Mouse (Mus musculus): ENCODE data around the gene Htr7.

Htr7 gene

GRCm38 (mm10) chr19:36057231-36057811 lies at the start of gene Htr7:
Htr7 (minus strand) TSS chr19:36057507.
- peak; percentile 54 for DNase-seq (ENCODE audit: low read depth, low spot score)

- no peak for DNase-seq (ENCODE audit: low read depth, low spot score)
Measured at GRCm38 (mm10) chr19:36103909-36104308, 46.6 kb upstream of the Htr7 start.

GRCm38 (mm10) chr19:36098916-36099315 lies 41.6 kb upstream of the Htr7 start:
- no peak for DNase-seq (ENCODE audit: low read depth, low spot score)

- DNase-seq (ENCODE audit: low read depth, low spot score), result no peak
Measured at GRCm38 (mm10) chr19:36098265-36098664, 41.0 kb upstream of the Htr7 start.

GRCm38 (mm10) chr19:36097194-36097593 lies 39.9 kb upstream of the Htr7 start:
- no peak for DNase-seq (ENCODE audit: low read depth, low spot score)

GRCm38 (mm10) chr19:36090781-36091180 lies 33.5 kb upstream of the Htr7 start:
- DNase-seq (ENCODE audit: low read depth, low spot score), result peak; percentile 41

GRCm38 (mm10) chr19:36083262-36084225 lies 26.2 kb upstream of the Htr7 start, which contains the start of gene Rpp30:
Rpp30 (plus strand) TSS chr19:36083716.
- peak; percentile 90 for DNase-seq (ENCODE audit: low read depth, low spot score)

- peak; percentile 70 for DNase-seq (ENCODE audit: low read depth, low spot score)
Measured at GRCm38 (mm10) chr19:36082606-36083261, 25.4 kb upstream of the Htr7 start.

GRCm38 (mm10) chr19:36062801-36063529 lies 5.7 kb upstream of the Htr7 start:
- DNase-seq (ENCODE audit: low read depth, low spot score), result no peak

GRCm38 (mm10) chr19:36056502-36057221 lies 645 bp downstream of the Htr7 start:
- DNase-seq (ENCODE audit: low read depth, low spot score), result no peak

GRCm38 (mm10) chr19:36046046-36046445 lies 11.3 kb downstream of the Htr7 start:
- DNase-seq (ENCODE audit: low read depth, low spot score), result no peak

- no peak for DNase-seq (ENCODE audit: low read depth, low spot score)
Measured at GRCm38 (mm10) chr19:36014836-36015235, 42.5 kb downstream of the Htr7 start.

- no peak for DNase-seq (ENCODE audit: low read depth, low spot score)
Measured at GRCm38 (mm10) chr19:36006277-36006676, 51.0 kb downstream of the Htr7 start.

- DNase-seq (ENCODE audit: low read depth, low spot score), result no peak
Measured at GRCm38 (mm10) chr19:36004961-36005360, 52.3 kb downstream of the Htr7 start.

- DNase-seq (ENCODE audit: low read depth, low spot score), result no peak
Measured at GRCm38 (mm10) chr19:36002476-36003445, 54.5 kb downstream of the Htr7 start.

GRCm38 (mm10) chr19:36001512-36001911 lies 55.8 kb downstream of the Htr7 start:
- peak; percentile 17 for DNase-seq (ENCODE audit: low read depth, low spot score)

GRCm38 (mm10) chr19:36000955-36001354 lies 56.4 kb downstream of the Htr7 start:
- no peak for DNase-seq (ENCODE audit: low read depth, low spot score)

GRCm38 (mm10) chr19:35997384-35997783 lies 59.9 kb downstream of the Htr7 start:
- no peak for DNase-seq (ENCODE audit: low read depth, low spot score)

GRCm38 (mm10) chr19:35987461-35987860 lies 69.8 kb downstream of the Htr7 start:
- DNase-seq (ENCODE audit: low read depth, low spot score), result no peak

GRCm38 (mm10) chr19:35974681-35975080 lies 82.6 kb downstream of the Htr7 start:
- no peak for DNase-seq (ENCODE audit: low read depth, low spot score)
